Mouse (Mus musculus) liver, postnatal 0 days (tissue): ENCODE measurements around the gene Acacb. TPM values are rescaled to one million over a fixed set of nuclear protein-coding genes. Genes with fewer than 3 reads are reported as not detected.

Experiments
- ATAC-seq: fragments of 200-750 bp; cut with Nextera tagmentation; 2 replicates; pipeline ENCODE4 v1.8.0; 2017; ENCODE audit warnings: mild to moderate bottlenecking, moderate library complexity
- DNase-seq: peaks from one replicate; pipeline ENCODE4 v3.0.0-alpha.2; 2016
- H3K27ac ChIP-seq: fragments of 300-500 bp; sonication (generic); 2 replicates; pipeline ENCODE4 v1.5.1; 2014; ENCODE audit warnings: antibody characterized with exemption, moderate library complexity, mild to moderate bottlenecking, low read depth
- H3K27me3 ChIP-seq: fragments of 300-500 bp; sonication (generic); 2 replicates; pipeline ENCODE4 v1.6.1; 2014; ENCODE audit warnings: low read length, control low read depth, mixed read lengths; ENCODE audit not compliant: insufficient read depth
- H3K36me3 ChIP-seq: fragments of 300-500 bp; sonication (generic); replicated peaks from 2 replicates; pipeline ENCODE4 v1.6.1; 2014; ENCODE audit warnings: mild to moderate bottlenecking, control low read depth, low read length, moderate library complexity, mixed read lengths; ENCODE audit not compliant: insufficient read depth
- H3K4me1 ChIP-seq: fragments of 300-500 bp; sonication (generic); 2 replicates; pipeline ENCODE4 v1.6.1; 2014; ENCODE audit warnings: antibody characterized with exemption, mild to moderate bottlenecking, control low read depth; ENCODE audit not compliant: insufficient read depth
- H3K4me2 ChIP-seq: fragments of 300-500 bp; sonication (generic); 2 replicates; pipeline ENCODE4 v1.6.1; 2014; ENCODE audit warnings: low read depth, mild to moderate bottlenecking, low read length, moderate library complexity, mixed read lengths
- H3K4me3 ChIP-seq: fragments of 300-500 bp; sonication (generic); 2 replicates; pipeline ENCODE4 v1.5.1; 2014; ENCODE audit warnings: low read depth, low read length
- H3K9ac ChIP-seq: fragments of 300-500 bp; sonication (generic); replicated peaks from 2 replicates; pipeline ENCODE4 v1.6.1; 2014; ENCODE audit warnings: mild to moderate bottlenecking, moderate library complexity
- H3K9me3 ChIP-seq: fragments of 300-500 bp; sonication (generic); 2 replicates; pipeline ENCODE4 v1.6.1; 2016; ENCODE audit warnings: mild to moderate bottlenecking, control low read depth, low read length, mixed read lengths
- CTCF ChIP-seq: sonication (generic); IDR thresholded peaks from 2 replicates; pipeline ENCODE4 v1.5.1; 2016; ENCODE audit warnings: antibody characterized with exemption, low read depth
- EP300 ChIP-seq: IDR thresholded peaks from 2 replicates; pipeline ENCODE4 v1.6.1; 2016; ENCODE audit warnings: antibody characterized with exemption, low read depth, mild to moderate bottlenecking
- WGBS: fragments of 180-500 bp; shearing (Covaris S2); extraction: QIAGEN DNeasy Blood & Tissue Kit; methylation state at CpG from one replicate; pipeline ENCODE4 v1.1.7; 2014; ENCODE audit not compliant: insufficient replicate concordance; 5-methylcytosine and 5-hydroxymethylcytosine counted together
- polyA plus RNA-seq: library from polyadenylated mRNA; unstranded; fragments of >200 nt; fragmentation: Nextera tagmentation; extraction: Ambion mirVana; gene quantifications from 2 replicates; pipeline ENCODE4 v1.2.1, GENCODE M21; 2015

The Acacb gene
- polyA plus RNA-seq, 1 experiment from 2014 or later, result 1.2 TPM

DNA sequence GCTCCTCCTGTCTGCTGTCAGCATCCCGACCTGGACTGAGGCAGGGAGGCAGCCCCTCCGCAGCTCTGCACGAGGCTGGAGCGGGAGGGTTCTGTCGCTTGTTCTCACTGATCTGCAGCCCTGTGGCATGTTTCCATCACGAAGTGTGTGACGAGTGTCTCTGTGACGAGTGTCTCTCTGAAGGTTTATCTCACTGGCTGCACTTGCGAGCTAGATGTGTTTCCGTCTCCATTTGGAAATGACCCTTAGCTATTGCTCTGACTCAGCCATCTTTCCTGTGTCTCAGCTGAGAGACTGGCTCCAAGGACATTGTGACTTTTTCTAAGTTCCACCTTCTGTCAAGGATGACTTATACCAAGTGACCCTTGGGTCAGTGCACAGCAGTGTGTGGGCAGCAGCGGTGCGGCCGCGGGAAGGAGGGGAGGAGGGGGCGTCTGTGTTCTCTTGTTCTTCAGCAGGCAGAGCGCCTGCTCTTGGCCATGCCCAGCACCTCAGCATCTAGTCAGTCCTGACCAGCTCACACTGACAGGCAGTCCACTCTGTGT, 39.9 kb upstream of the Acacb start:
- H3K36me3 ChIP-seq, result peaks cover 40% of the 10 kb centered on the region
- H3K27me3 ChIP-seq, result no peaks in the 10 kb centered on the region
- no peaks in the 10 kb centered on the region for H3K4me1 ChIP-seq
- DNase-seq (no peak), ATAC-seq (no peak)
- H3K27ac ChIP-seq, result no peak overlapping the region
- no peak overlapping the region for H3K4me3 ChIP-seq
- no peak overlapping the region for H3K9ac ChIP-seq
- no peaks in the 10 kb centered on the region; the same call in 1 of the 2 replicates for H3K9me3 ChIP-seq
- WGBS, result 84% methylated on average over 16 of the region's 16 CpGs
- H3K4me2 ChIP-seq, result no peak overlapping the region
- no peak for TF ChIP-seq CTCF
- TF ChIP-seq EP300, result no peak

DNA sequence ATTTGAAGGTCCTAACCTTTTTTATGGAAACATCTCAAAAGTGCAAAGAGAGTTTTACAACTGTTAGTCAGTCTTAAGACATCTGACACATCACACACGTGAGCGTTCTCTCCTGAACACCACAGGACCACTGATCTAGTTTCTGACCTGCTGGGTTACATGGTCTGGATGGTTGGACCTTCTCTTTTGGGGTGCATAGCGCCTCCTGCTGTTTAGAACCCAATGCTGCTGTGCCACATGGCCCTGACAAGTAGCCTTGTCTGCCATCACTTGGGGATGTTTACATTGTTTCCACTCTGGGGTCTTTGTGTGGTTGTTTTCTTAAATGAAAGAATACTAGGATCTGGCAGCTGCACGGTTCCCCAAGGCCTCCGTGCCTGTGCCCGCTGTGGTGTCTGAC, 33.0 kb upstream of the Acacb start:
- WGBS, result 86% methylated on average over 6 of the region's 6 CpGs
- TF ChIP-seq CTCF (peak; percentile 44), EP300 (no peak)
- Histone ChIP-seq H3K9ac (no peak overlapping the region), H3K4me1 (no peaks in the 10 kb centered on the region), H3K9me3 (no peaks in the 10 kb centered on the region; the same call in 1 of the 2 replicates), H3K27ac (no peak overlapping the region), H3K4me2 (no peak overlapping the region), H3K27me3 (no peaks in the 10 kb centered on the region), H3K4me3 (no peak overlapping the region), H3K36me3 (peaks cover 27% of the 10 kb centered on the region)
- ATAC-seq, result no peak
- no peak for DNase-seq

DNA sequence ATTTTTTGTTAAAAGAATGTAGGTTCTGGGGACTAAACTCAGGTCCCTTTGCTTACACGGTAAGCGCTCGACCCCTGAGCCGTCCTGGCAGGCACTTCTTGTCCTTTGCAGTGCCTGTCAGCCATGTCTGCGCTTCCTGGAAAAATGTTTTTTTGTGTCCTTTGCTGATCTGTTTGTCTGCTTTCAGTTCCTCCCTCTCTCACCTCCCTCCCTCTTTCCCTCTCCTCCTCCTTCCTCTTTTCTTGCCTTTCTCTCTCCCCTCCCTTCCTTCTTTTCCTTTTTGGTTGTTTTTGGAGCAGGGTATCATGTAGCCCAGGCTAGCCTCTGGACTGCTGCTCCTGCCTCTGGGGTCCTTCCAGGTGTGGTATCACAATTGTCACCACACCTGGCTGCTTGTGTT, 31.3 kb upstream of the Acacb start:
- DNase-seq (no peak), ATAC-seq (no peak)
- no peaks in the 10 kb centered on the region for H3K4me1 ChIP-seq
- no peaks in the 10 kb centered on the region for H3K9me3 ChIP-seq
- no peak overlapping the region for H3K4me3 ChIP-seq
- H3K36me3 ChIP-seq, result peaks cover 15% of the 10 kb centered on the region
- no peaks in the 10 kb centered on the region for H3K27me3 ChIP-seq
- no peak for TF ChIP-seq EP300
- TF ChIP-seq CTCF, result no peak
- H3K4me2 ChIP-seq, result no peak overlapping the region
- 58% methylated on average over 5 of the region's 5 CpGs for WGBS
- no peak overlapping the region for H3K27ac ChIP-seq
- no peak overlapping the region for H3K9ac ChIP-seq

DNA sequence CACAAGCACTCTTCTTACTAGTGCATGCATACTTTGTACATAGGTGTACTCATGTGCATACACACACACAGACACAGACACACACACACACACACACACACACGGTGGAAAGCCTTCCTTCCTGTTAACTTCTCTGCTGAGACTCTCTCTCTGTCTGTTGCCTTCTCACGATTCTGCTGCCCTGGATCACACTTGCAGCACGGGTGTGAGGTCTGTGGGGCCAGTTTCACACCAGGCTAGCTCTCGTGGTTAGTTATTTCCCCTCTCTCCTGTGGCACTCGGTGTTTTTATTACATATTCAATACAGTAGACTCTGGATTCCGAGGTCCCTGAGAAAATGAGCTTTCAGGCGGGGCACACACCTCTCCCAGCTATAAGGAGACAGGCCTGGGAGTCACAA, 29.7 kb upstream of the Acacb start:
- H3K36me3 ChIP-seq, result peaks cover 13% of the 10 kb centered on the region; the same call in 1 of the 2 replicates
- no peaks in the 10 kb centered on the region for H3K4me1 ChIP-seq
- 52% methylated on average over 7 of the region's 7 CpGs for WGBS
- no peak overlapping the region for H3K4me3 ChIP-seq
- no peak overlapping the region for H3K4me2 ChIP-seq
- DNase-seq (no peak), ATAC-seq (no peak)
- no peak overlapping the region for H3K9ac ChIP-seq
- no peak overlapping the region for H3K27ac ChIP-seq
- H3K9me3 ChIP-seq, result no peaks in the 10 kb centered on the region
- no peaks in the 10 kb centered on the region for H3K27me3 ChIP-seq
- TF ChIP-seq EP300 (no peak), CTCF (no peak)

DNA sequence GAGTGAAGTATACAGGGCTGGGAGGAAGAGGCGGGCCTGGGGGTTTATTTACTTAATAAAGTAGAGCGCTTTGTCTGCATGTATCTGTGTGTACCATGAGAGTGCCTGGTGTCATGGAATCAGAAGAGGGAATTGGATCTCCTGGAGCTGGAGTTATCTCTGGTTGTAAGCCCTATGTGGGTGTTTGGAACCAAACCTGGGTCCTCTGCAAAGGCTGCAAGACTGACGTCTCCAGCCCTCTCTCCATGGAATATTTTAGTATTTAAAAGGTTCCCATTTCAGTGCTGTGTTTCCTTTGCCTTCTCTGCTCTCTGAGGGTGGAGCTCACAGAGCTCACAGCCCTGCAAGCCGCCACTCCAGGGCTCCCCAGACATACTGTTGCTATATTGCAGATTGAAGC, 26.5 kb upstream of the Acacb start:
- Histone ChIP-seq H3K27ac (no peak overlapping the region), H3K9ac (no peak overlapping the region), H3K9me3 (no peaks in the 10 kb centered on the region), H3K4me1 (no peaks in the 10 kb centered on the region), H3K4me3 (no peak overlapping the region), H3K4me2 (no peak overlapping the region), H3K36me3 (peaks cover 22% of the 10 kb centered on the region), H3K27me3 (no peaks in the 10 kb centered on the region)
- TF ChIP-seq EP300 (no peak), CTCF (no peak)
- ATAC-seq, result no peak
- DNase-seq, result no peak
- 82% methylated on average over 4 of the region's 4 CpGs for WGBS

DNA sequence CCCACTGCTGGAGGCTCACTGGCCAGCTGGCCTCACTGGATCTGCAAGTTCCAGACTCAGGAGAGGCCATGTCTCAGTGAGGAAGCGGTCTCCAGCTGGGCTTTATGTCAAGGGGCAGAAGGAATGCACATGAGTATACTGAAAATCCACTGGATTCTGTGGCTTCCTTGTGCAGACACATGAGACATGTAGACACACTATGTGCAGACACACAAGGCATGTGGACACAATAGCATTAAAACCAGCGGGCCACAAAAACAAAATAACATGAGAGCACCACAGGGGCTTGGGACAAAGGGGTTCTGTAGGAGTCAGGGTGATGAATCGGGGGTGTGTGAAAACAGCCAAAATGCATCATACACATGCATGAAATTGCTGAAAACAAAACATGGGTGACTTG, 20.3 kb upstream of the Acacb start:
- H3K27me3 ChIP-seq, result no peaks in the 10 kb centered on the region
- 79% methylated on average over 3 of the region's 3 CpGs for WGBS
- no peak overlapping the region for H3K27ac ChIP-seq
- no peak overlapping the region for H3K4me2 ChIP-seq
- ATAC-seq (no peak), DNase-seq (no peak)
- peaks cover 15% of the 10 kb centered on the region for H3K4me1 ChIP-seq
- H3K4me3 ChIP-seq, result no peak overlapping the region
- no peak overlapping the region for H3K9ac ChIP-seq
- TF ChIP-seq EP300 (no peak), CTCF (no peak)
- no peaks in the 10 kb centered on the region for H3K9me3 ChIP-seq
- H3K36me3 ChIP-seq, result peaks cover 18% of the 10 kb centered on the region
